Mouse (Mus musculus) CH12.LX (cell line): Measurements from ENCODE around the gene Theg. TPM values are rescaled to one million over a fixed set of nuclear protein-coding genes. Genes with fewer than 3 reads are reported as not detected.

Experiments
- DNase-seq: peaks from one replicate; pipeline ENCODE4 v3.0.0-alpha.2; 2013; ENCODE audit errors: extremely low read depth
- H3K27ac ChIP-seq: 2 replicates; pipeline ENCODE4 v1.5.1; 2012; ENCODE audit warnings: low read depth, mild to moderate bottlenecking, control low read depth, moderate library complexity; ENCODE audit not compliant: insufficient read depth
- H3K27me3 ChIP-seq: replicated peaks from 2 replicates; pipeline ENCODE3; 2012; ENCODE audit warnings: inconsistent platforms
- H3K36me3 ChIP-seq, 2 experiments: replicated peaks in 1 of 2; 2 replicates each; pipeline versions ENCODE3 to v1.6.1; 2012; ENCODE audit warnings: inconsistent platforms in 1 of 2, low read length in 1 of 2, mild to moderate bottlenecking in 1 of 2, mixed read lengths in 1 of 2, moderate library complexity in 1 of 2; ENCODE audit not compliant: control insufficient read depth in 1 of 2, insufficient read depth in 1 of 2
- H3K4me1 ChIP-seq, 2 experiments: 2 replicates each; pipeline ENCODE4 v1.6.1; 2012; ENCODE audit warnings: inconsistent platforms in 1 of 2, moderate library complexity in 1 of 2; ENCODE audit not compliant: insufficient read depth in 2 of 2, control insufficient read depth in 1 of 2
- H3K4me2 ChIP-seq: 2 replicates; pipeline ENCODE4 v1.6.1; 2012; ENCODE audit warnings: low read depth, mild to moderate bottlenecking, control low read depth; ENCODE audit not compliant: poor library complexity, insufficient read depth, severe bottlenecking
- H3K4me3 ChIP-seq, 3 experiments: fragments of 150-350 bp in 1 of 3; sonication (generic) in 1 of 3; replicated peaks in 1 of 3; 2 replicates each; pipeline versions ENCODE3 to v1.5.1; 2011 to 2012; ENCODE audit warnings: low read depth in 2 of 3, low read length in 2 of 3, mild to moderate bottlenecking in 2 of 3, moderate library complexity in 2 of 3, control low read depth in 1 of 3, improper control_type of control experiment in 1 of 3, inconsistent platforms in 1 of 3, mixed read lengths in 1 of 3; ENCODE audit not compliant: poor library complexity in 1 of 3
- H3K79me2 ChIP-seq: replicated peaks from 2 replicates; pipeline ENCODE4 v1.6.1; 2012; ENCODE audit warnings: mild to moderate bottlenecking, moderate library complexity; ENCODE audit not compliant: control insufficient read depth, poor library complexity, insufficient read depth, severe bottlenecking; ENCODE audit errors: extremely low read depth
- H3K9ac ChIP-seq: 2 replicates; pipeline ENCODE4 v1.6.1; 2012; ENCODE audit warnings: low read depth, mild to moderate bottlenecking, control low read depth, moderate library complexity; ENCODE audit not compliant: insufficient read depth
- H3K9me3 ChIP-seq: replicated peaks from 2 replicates; pipeline ENCODE3; 2012; ENCODE audit warnings: low read length, inconsistent platforms, mixed read lengths
- CHD1 ChIP-seq: IDR thresholded peaks from 2 replicates; pipeline ENCODE4 v1.6.1; 2012; ENCODE audit warnings: low read depth, low read length, improper control_type of control experiment, inconsistent platforms
- CTCF ChIP-seq, 2 experiments: IDR thresholded peaks in 1 of 2; conservative IDR thresholded peaks in 1 of 2; 2 replicates each; pipeline ENCODE4 v1.5.1; 2011 to 2012; ENCODE audit warnings: low read depth in 2 of 2, low read length in 2 of 2, improper control_type of control experiment in 1 of 2, inconsistent platforms in 1 of 2, mild to moderate bottlenecking in 1 of 2, moderate library complexity in 1 of 2
- E2F4 ChIP-seq: IDR thresholded peaks from 2 replicates; pipeline ENCODE4 v1.6.1; 2011; ENCODE audit warnings: low read depth, low read length, improper control_type of control experiment; ENCODE audit not compliant: insufficient replicate concordance
- ETS1 ChIP-seq: conservative IDR thresholded peaks from 2 replicates; pipeline ENCODE4 v1.6.1; 2012; ENCODE audit warnings: low read depth, mild to moderate bottlenecking, inconsistent platforms, low read length, improper control_type of control experiment, moderate library complexity
- GABPA ChIP-seq: IDR thresholded peaks from 2 replicates; pipeline ENCODE4 v1.6.1; 2012; ENCODE audit warnings: low read depth, low read length, improper control_type of control experiment, inconsistent platforms; ENCODE audit not compliant: insufficient replicate concordance
- HCFC1 ChIP-seq: IDR thresholded peaks from 2 replicates; pipeline ENCODE4 v1.6.1; 2012; ENCODE audit warnings: low read depth, mild to moderate bottlenecking, inconsistent platforms, low read length, improper control_type of control experiment
- IRF4 ChIP-seq: IDR thresholded peaks from 2 replicates; pipeline ENCODE4 v1.6.1; 2014; ENCODE audit warnings: low read depth, mild to moderate bottlenecking, inconsistent platforms, low read length, improper control_type of control experiment
- JUN ChIP-seq: IDR thresholded peaks from 2 replicates; pipeline ENCODE4 v1.6.1; 2011; ENCODE audit warnings: low read depth, mild to moderate bottlenecking, low read length, improper control_type of control experiment, moderate library complexity; ENCODE audit not compliant: insufficient read depth
- JUND ChIP-seq: conservative IDR thresholded peaks from 2 replicates; pipeline ENCODE4 v1.6.1; 2011; ENCODE audit warnings: low read depth, low read length, improper control_type of control experiment
- KAT2A ChIP-seq: IDR thresholded peaks from 2 replicates; pipeline ENCODE4 v1.6.1; 2012; ENCODE audit warnings: low read length, improper control_type of control experiment, inconsistent platforms; ENCODE audit not compliant: insufficient replicate concordance
- MAZ ChIP-seq: IDR thresholded peaks from 2 replicates; pipeline ENCODE4 v1.6.1; 2012; ENCODE audit warnings: low read depth, mild to moderate bottlenecking, inconsistent platforms, low read length, improper control_type of control experiment, moderate library complexity
- MEF2A ChIP-seq: IDR thresholded peaks from 2 replicates; pipeline ENCODE4 v1.6.1; 2014; ENCODE audit warnings: low read depth, mild to moderate bottlenecking, inconsistent platforms, low read length, improper control_type of control experiment, borderline replicate concordance
- MXI1 ChIP-seq: IDR thresholded peaks from 2 replicates; pipeline ENCODE4 v1.6.1; 2011; ENCODE audit warnings: mild to moderate bottlenecking, low read depth, low read length, improper control_type of control experiment
- MYC ChIP-seq: IDR thresholded peaks from 2 replicates; pipeline ENCODE4 v1.6.1; 2011; ENCODE audit warnings: low read depth, mild to moderate bottlenecking, improper control_type of control experiment, low read length
- NELFE ChIP-seq: IDR thresholded peaks from 2 replicates; pipeline ENCODE4 v1.6.1; 2011; ENCODE audit warnings: low read depth, low read length, improper control_type of control experiment
- NRF1 ChIP-seq: IDR thresholded peaks from 2 replicates; pipeline ENCODE4 v1.6.1; 2014; ENCODE audit warnings: low read depth, mild to moderate bottlenecking, inconsistent platforms, low read length, improper control_type of control experiment, moderate library complexity
- POLR2AphosphoS2 ChIP-seq: IDR thresholded peaks from 2 replicates; pipeline ENCODE4 v1.6.1; 2011; ENCODE audit warnings: low read depth, low read length, improper control_type of control experiment
- RAD21 ChIP-seq: IDR thresholded peaks from 2 replicates; pipeline ENCODE4 v1.6.1; 2011; ENCODE audit warnings: low read depth, mild to moderate bottlenecking, low read length, improper control_type of control experiment, moderate library complexity
- RCOR1 ChIP-seq: conservative IDR thresholded peaks from 2 replicates; pipeline ENCODE4 v1.6.1; 2012; ENCODE audit warnings: low read depth, mild to moderate bottlenecking, inconsistent platforms, low read length, improper control_type of control experiment
- SIN3A ChIP-seq: IDR thresholded peaks from 2 replicates; pipeline ENCODE4 v1.6.1; 2012; ENCODE audit warnings: low read length, improper control_type of control experiment, inconsistent platforms
- SMC3 ChIP-seq: IDR thresholded peaks from 2 replicates; pipeline ENCODE4 v1.6.1; 2011; ENCODE audit warnings: low read depth, low read length, improper control_type of control experiment
- TCF12 ChIP-seq: IDR thresholded peaks from 2 replicates; pipeline ENCODE4 v1.6.1; 2014; ENCODE audit warnings: low read depth, mild to moderate bottlenecking, inconsistent platforms, low read length, improper control_type of control experiment
- USF2 ChIP-seq: conservative IDR thresholded peaks from 2 replicates; pipeline ENCODE4 v1.6.1; 2011; ENCODE audit warnings: low read depth, low read length, improper control_type of control experiment
- ZKSCAN1 ChIP-seq: IDR thresholded peaks from 2 replicates; pipeline ENCODE4 v1.6.1; 2012; ENCODE audit warnings: low read depth, inconsistent platforms, low read length, improper control_type of control experiment, borderline replicate concordance
- ZMIZ1 ChIP-seq: IDR thresholded peaks from 2 replicates; pipeline ENCODE4 v1.6.1; 2012; ENCODE audit warnings: low read depth, mild to moderate bottlenecking, inconsistent platforms, low read length, improper control_type of control experiment
- ZNF384 ChIP-seq: IDR thresholded peaks from 2 replicates; pipeline ENCODE4 v1.6.1; 2012; ENCODE audit warnings: low read depth, low read length, improper control_type of control experiment, inconsistent platforms
- dilution Hi-C: fragments of 300-500 bp; cut with MboI; formaldehyde crosslinking; loops from 2 replicates; pipeline ENCODE4 v1.14.3; 2020; ENCODE audit warnings: low sequenced_read_pairs; ENCODE audit not compliant: extremely low pct_unique_long_range_greater_than_20kb, extremely low pct_ligation_motif_present
- in situ Hi-C: fragments of 300-500 bp; cut with MboI; formaldehyde crosslinking; loops from 3 replicates; pipeline ENCODE4 v1.14.3; 2019; ENCODE audit warnings: low sequenced_read_pairs, low pct_ligation_motif_present, low pct_unique_long_range_greater_than_20kb, mixed read lengths
- polyA plus RNA-seq: library from polyadenylated mRNA; unstranded; fragments of >175 nt; gene quantifications from 2 replicates; pipeline ENCODE4 v1.2.1, GENCODE M21; 2012; ENCODE audit warnings: low read depth; ENCODE audit not compliant: insufficient read length
- total RNA-seq, 2 experiments: library from RNA; depleted of rRNA; stranded (reverse); fragments of 300-350 nt in 1 of 2; fragments of >200 nt in 1 of 2; gene quantifications; 2 replicates each; pipeline ENCODE4 v1.2.3; 2012 to 2014

The Theg gene
- total and polyA plus RNA-seq, 3 experiments = not detected

DNA sequence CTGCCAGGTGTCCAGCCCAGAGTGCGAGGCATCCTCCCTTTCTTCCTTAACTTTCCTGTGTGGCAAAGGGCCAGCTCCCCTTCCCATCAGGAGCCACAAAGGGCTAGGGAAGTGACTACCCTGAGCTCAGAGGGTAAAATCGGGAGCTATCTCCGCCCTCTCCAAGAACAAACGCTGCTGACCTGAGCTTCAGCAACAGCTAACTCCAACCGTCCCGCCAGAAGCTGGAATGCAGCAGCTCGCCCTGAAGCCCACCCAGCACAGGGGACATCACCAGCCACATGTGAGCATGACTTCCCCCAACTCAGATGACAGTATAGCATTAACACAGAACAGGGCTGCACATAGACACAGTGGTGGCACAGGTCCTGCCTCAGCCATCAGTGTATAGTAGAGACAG lies 3.1 kb downstream of the Theg start:
- Histone ChIP-seq H3K27ac (no peak overlapping the region), H3K4me1 (peaks cover 7 to 28% of the 10 kb centered on the region in 2 experiments; a peak in 3 of 4 replicates), H3K27me3 (peaks cover 16% of the 10 kb centered on the region), H3K9me3 (peaks cover 2% of the 10 kb centered on the region), H3K79me2 (no peaks in the 10 kb centered on the region), H3K36me3 (no peaks in the 10 kb centered on the region), H3K9ac (no peak overlapping the region), H3K4me3 (no peak overlapping the region), H3K4me2 (no peak overlapping the region)
- no peak for DNase-seq
- TF ChIP-seq GABPA = no peak
- TF ChIP-seq ZMIZ1 = no peak
- TF ChIP-seq HCFC1 = no peak
- TF ChIP-seq CTCF (conservative IDR thresholded peaks at IDR 0.05 in 1 of 2, IDR thresholded peaks at IDR 0.05 in 1 of 2; ENCODE audit: low read depth in 2 of 2, low read length in 2 of 2) = no peak
- TF ChIP-seq ETS1 = no peak
- no peak for TF ChIP-seq RAD21
- no peak for TF ChIP-seq JUND
- no peak for TF ChIP-seq JUN
- no peak for TF ChIP-seq E2F4
- no peak for TF ChIP-seq MAZ
- TF ChIP-seq MEF2A = no peak
- TF ChIP-seq ZKSCAN1 = no peak
- in situ Hi-C loops (no loop called here), dilution Hi-C loops (no loop called here)

DNA sequence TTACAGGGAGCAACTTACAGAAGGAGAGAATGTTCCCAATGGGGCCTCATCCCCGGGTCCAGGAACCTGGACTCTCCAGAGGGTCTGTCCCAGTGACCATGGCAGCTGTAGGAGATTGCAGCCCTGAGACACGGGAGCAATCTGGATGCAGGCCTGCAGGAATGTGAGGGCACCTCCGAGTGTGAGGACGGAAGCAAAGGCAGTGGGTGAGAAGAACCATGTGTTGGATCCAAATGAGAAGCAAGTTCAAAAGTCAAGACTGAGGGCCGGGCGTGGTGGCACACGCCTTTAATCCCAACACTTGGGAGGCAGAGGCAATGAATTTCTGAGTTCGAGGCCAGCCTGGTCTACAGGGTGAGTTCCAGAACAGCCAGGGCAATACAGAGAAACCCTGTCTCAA lies 5.6 kb downstream of the Theg start:
- H3K27ac ChIP-seq = no peak overlapping the region
- in situ Hi-C loops = no loop called here
- no peaks in the 10 kb centered on the region for H3K79me2 ChIP-seq

More for the DNA sequence above, 5.6 kb downstream of the Theg start:
- Histone ChIP-seq H3K4me3 (no peak overlapping the region), H3K4me1 (peaks cover 4 to 15% of the 10 kb centered on the region in 2 experiments; a peak in 3 of 4 replicates), H3K4me2 (no peak overlapping the region), H3K9me3 (peaks cover 2% of the 10 kb centered on the region)
- DNase-seq = no peak
- TF ChIP-seq RCOR1 (no peak), TCF12 (no peak), SMC3 (no peak), NELFE (no peak), MXI1 (no peak), CHD1 (no peak), MYC (no peak), MEF2A (no peak), JUND (no peak), ZNF384 (no peak), KAT2A (no peak), IRF4 (no peak), ZKSCAN1 (no peak), POLR2AphosphoS2 (no peak), E2F4 (no peak), SIN3A (no peak), USF2 (no peak), NRF1 (no peak), MAZ (no peak)
- TF ChIP-seq, all 38 proteins: peak for 0
- peaks cover 37% of the 10 kb centered on the region for H3K27me3 ChIP-seq
- no peak overlapping the region for H3K9ac ChIP-seq
- dilution Hi-C loops = no loop called here
- no peaks in the 10 kb centered on the region for H3K36me3 ChIP-seq
